In genomic region chr2:50066968-50067315, GRCm38 (mm10) we compare ENCODE assay signal across 10 mouse cellular contexts. TPM values are rescaled to one million over a fixed set of nuclear protein-coding genes. Genes with fewer than 3 reads are reported as not detected.
DNase-seq lines count a peak whose midpoint lies in the region; ATAC-seq lines count a peak whose summit lies in the region.
"Had no signal": no experiment of that assay in that cellular context is flagged by ENCODE, and none has a peak within 500 bp of the region (broad histone marks: within the 10 kb centered on the region; RNA-seq: fewer than 3 reads in every experiment).

No protein-coding gene starts in this region.

- no peak for DNase-seq in heart, adult 8-10 months (ENCODE audit: low spot score)
- DNase-seq in Muller cell, postnatal 12 days (ENCODE audit: inconsistent ontology term): peak; percentile 60
- DNase-seq in hindbrain, embryonic 11.5 days (ENCODE audit: low spot score): no peak
- no peak for DNase-seq in midbrain, embryonic 11.5 days (ENCODE audit: low spot score, missing footprints)
- DNase-seq in frontal cortex, postnatal 25 days (ENCODE audit: low spot score in 2 of 2): no peak
- DNase-seq in frontal cortex, adult 2 months (ENCODE audit: extremely low spot score in 1 of 2, low spot score in 1 of 2): no peak
- no peak for DNase-seq in left cerebral cortex, adult 8-10 months (ENCODE audit: low spot score in 2 of 2)
- DNase-seq: cerebellum, adult 8-10 months had no signal

- peak overlapping the region; percentile 74 for H3K9ac ChIP-seq in heart, embryonic 16.5 days (ENCODE audit: low read length)
- H3K9ac ChIP-seq in hindbrain, embryonic 11.5 days (ENCODE audit: low read depth, low read length): peak overlapping the region; percentile 60
- peak overlapping the region; percentile 58 for H3K9ac ChIP-seq in midbrain, embryonic 11.5 days (ENCODE audit: low read length)

- peaks cover 9% of the 10 kb centered on the region; the same call in 1 of the 2 replicates for H3K4me1 ChIP-seq in heart, embryonic 16.5 days (ENCODE audit: control insufficient read depth, insufficient read depth, low read length)
- H3K4me1 ChIP-seq in hindbrain, embryonic 11.5 days (replicated peaks; ENCODE audit: control insufficient read depth, insufficient read depth, low read length): no peaks in the 10 kb centered on the region
- no peaks in the 10 kb centered on the region; the same call in none of the 2 replicates for H3K4me1 ChIP-seq in midbrain, embryonic 11.5 days (ENCODE audit: control insufficient read depth, insufficient read depth, low read length)

- H3K9me3 ChIP-seq in heart, embryonic 16.5 days (replicated peaks; ENCODE audit: control insufficient read depth, low read length): no peaks in the 10 kb centered on the region
- H3K9me3 ChIP-seq in hindbrain, embryonic 11.5 days (ENCODE audit: control insufficient read depth, low read length): no peaks in the 10 kb centered on the region
- no peaks in the 10 kb centered on the region for H3K9me3 ChIP-seq in midbrain, embryonic 11.5 days (ENCODE audit: control insufficient read depth, low read length)

- H3K27ac ChIP-seq in heart, embryonic 16.5 days (ENCODE audit: low read length): no peak overlapping the region
- H3K27ac ChIP-seq in hindbrain, embryonic 11.5 days (ENCODE audit: low read depth, low read length): no peak overlapping the region
- no peak overlapping the region for H3K27ac ChIP-seq in midbrain, embryonic 11.5 days (ENCODE audit: low read depth, low read length)

- 4% methylated on average over 9 of the region's 9 CpGs for WGBS in heart, embryonic 16.5 days
- 2% methylated on average over 9 of the region's 9 CpGs for WGBS in hindbrain, embryonic 11.5 days
- WGBS in midbrain, embryonic 11.5 days: 3% methylated on average over 9 of the region's 9 CpGs

- ATAC-seq in heart, embryonic 16.5 days (replicated peaks; ENCODE audit: extremely low read depth, insufficient read depth, low FRiP score): no peak
- ATAC-seq in hindbrain, embryonic 11.5 days (ENCODE audit: low FRiP score): no peak
- ATAC-seq in midbrain, embryonic 11.5 days (ENCODE audit: low FRiP score): no peak

- H3K4me2 ChIP-seq in heart, embryonic 16.5 days (ENCODE audit: low read depth, low read length): peak overlapping the region; percentile 99
- H3K4me2 ChIP-seq in hindbrain, embryonic 11.5 days (replicated peaks; ENCODE audit: low read depth, low read length): peak overlapping the region; percentile 91
- peak overlapping the region; percentile 91 for H3K4me2 ChIP-seq in midbrain, embryonic 11.5 days

- H3K36me3 ChIP-seq in heart, embryonic 16.5 days (ENCODE audit: control insufficient read depth, insufficient read depth): no peaks in the 10 kb centered on the region
- no peaks in the 10 kb centered on the region for H3K36me3 ChIP-seq in hindbrain, embryonic 11.5 days (ENCODE audit: control insufficient read depth, insufficient read depth, low read length)
- H3K36me3 ChIP-seq in midbrain, embryonic 11.5 days (ENCODE audit: control insufficient read depth, insufficient read depth, low read length): no peaks in the 10 kb centered on the region
- H3K36me3 ChIP-seq: G1E had no signal

- peak overlapping the region; percentile 79 for H3K4me3 ChIP-seq in heart, embryonic 16.5 days (ENCODE audit: low read length)
- peak overlapping the region; percentile 68 for H3K4me3 ChIP-seq in hindbrain, embryonic 11.5 days (ENCODE audit: low read depth, low read length)
- H3K4me3 ChIP-seq in midbrain, embryonic 11.5 days (ENCODE audit: low read depth, low read length): peak overlapping the region; percentile 69

- 0 out of 2 replicates have a peak, but pooled peaks cover 6% of the 10 kb centered on the region for H3K27me3 ChIP-seq in heart, embryonic 16.5 days (ENCODE audit: control insufficient read depth, insufficient read depth, low read length)
- peaks cover 7% of the 10 kb centered on the region for H3K27me3 ChIP-seq in hindbrain, embryonic 11.5 days (ENCODE audit: control insufficient read depth, insufficient read depth, low read length)
- no peaks in the 10 kb centered on the region for H3K27me3 ChIP-seq in midbrain, embryonic 11.5 days (ENCODE audit: control insufficient read depth, insufficient read depth, low read length)

RNA-seq across cellular contexts. Expression of gene Lypd6, which starts 0.7 kb away (rescaled TPM):
- polyA plus RNA-seq in heart, embryonic 16.5 days (2015; fragmentation: Nextera tagmentation; extraction: Ambion mirVana): 1.5 and 2.5 TPM in 2 replicates
- 1 to 10 TPM in 2 of 4 experiments, under 1 TPM in 2; 0.24 to 2.8 (median 0.73) TPM for total RNA-seq in heart, adult 8-10 months (2022)
- polyA plus RNA-seq in hindbrain, embryonic 11.5 days (2014; fragmentation: Nextera tagmentation; extraction: Ambion mirVana): 5.3 and 5.5 TPM in 2 replicates
- 3.5 and 4.7 TPM in 2 replicates for polyA plus RNA-seq in midbrain, embryonic 11.5 days (2014; fragmentation: Nextera tagmentation; extraction: Ambion mirVana)
- 14.7 and 14.9 TPM in 2 replicates for polyA plus RNA-seq in frontal cortex, adult 2 months (2012; rRNA removed)
- total RNA-seq in left cerebral cortex, adult 8-10 months (2022): 10 to 100 TPM; 20.0 to 33.1 (median 22.1) TPM
- total RNA-seq: G1E had no signal
- polyA plus RNA-seq: G1E had no signal
